Mouse (Mus musculus) liver, embryonic 16.5 days (tissue): ENCODE data around the gene Slc39a13. TPM values are rescaled to one million over a fixed set of nuclear protein-coding genes. Genes with fewer than 3 reads are reported as not detected.
A peak's percentile ranks its signal among the peaks of the same experiment; 100 is the strongest.

ENCODE experiments used
- ATAC-seq: fragments of 200-750 bp; cut with Nextera tagmentation; 2 replicates; pipeline ENCODE4 v1.8.0; 2017; ENCODE audit warnings: low read depth, mild to moderate bottlenecking, moderate number of reproducible peaks, moderate library complexity
- H3K27ac ChIP-seq: fragments of 300-500 bp; sonication (generic); 2 replicates; pipeline ENCODE4 v1.5.1; 2014; ENCODE audit warnings: mild to moderate bottlenecking, low read length
- H3K27me3 ChIP-seq: fragments of 300-500 bp; sonication (generic); 2 replicates; pipeline ENCODE4 v1.6.1; 2014; ENCODE audit warnings: low read depth, low read length, mixed read lengths; ENCODE audit not compliant: control insufficient read depth, insufficient read depth
- H3K36me3 ChIP-seq: fragments of 300-500 bp; sonication (generic); 2 replicates; pipeline ENCODE4 v1.6.1; 2014; ENCODE audit warnings: mild to moderate bottlenecking; ENCODE audit not compliant: control insufficient read depth, insufficient read depth
- H3K4me1 ChIP-seq: fragments of 300-500 bp; sonication (generic); 2 replicates; pipeline ENCODE4 v1.6.1; 2014; ENCODE audit warnings: low read depth, low read length, mixed read lengths; ENCODE audit not compliant: control insufficient read depth
- H3K4me2 ChIP-seq: fragments of 300-500 bp; sonication (generic); 2 replicates; pipeline ENCODE4 v1.6.1; 2014; ENCODE audit warnings: low read depth, low read length, mixed read lengths
- H3K4me3 ChIP-seq: fragments of 300-500 bp; sonication (generic); 2 replicates; pipeline ENCODE4 v1.5.1; 2014; ENCODE audit warnings: low read depth, mild to moderate bottlenecking, low read length
- H3K9ac ChIP-seq: fragments of 300-500 bp; sonication (generic); 2 replicates; pipeline ENCODE4 v1.6.1; 2014; ENCODE audit warnings: low read depth, low read length
- H3K9me3 ChIP-seq: fragments of 300-500 bp; sonication (generic); replicated peaks from 2 replicates; pipeline ENCODE4 v1.6.1; 2016; ENCODE audit warnings: low read length; ENCODE audit not compliant: control insufficient read depth
- WGBS: fragments of 180-500 bp; shearing (Covaris S2); extraction: QIAGEN DNeasy Blood & Tissue Kit; methylation state at CpG from one replicate; pipeline ENCODE4 v1.1.7; 2014; ENCODE audit not compliant: insufficient replicate concordance; 5-methylcytosine and 5-hydroxymethylcytosine counted together
- polyA plus RNA-seq: library from polyadenylated mRNA; unstranded; fragments of >200 nt; fragmentation: Nextera tagmentation; extraction: Ambion mirVana; gene quantifications from 2 replicates; pipeline ENCODE4 v1.2.1, GENCODE M21; 2015

The Slc39a13 gene
- polyA plus RNA-seq, 1 experiment from 2014 or later, result 12.2 TPM

DNA sequence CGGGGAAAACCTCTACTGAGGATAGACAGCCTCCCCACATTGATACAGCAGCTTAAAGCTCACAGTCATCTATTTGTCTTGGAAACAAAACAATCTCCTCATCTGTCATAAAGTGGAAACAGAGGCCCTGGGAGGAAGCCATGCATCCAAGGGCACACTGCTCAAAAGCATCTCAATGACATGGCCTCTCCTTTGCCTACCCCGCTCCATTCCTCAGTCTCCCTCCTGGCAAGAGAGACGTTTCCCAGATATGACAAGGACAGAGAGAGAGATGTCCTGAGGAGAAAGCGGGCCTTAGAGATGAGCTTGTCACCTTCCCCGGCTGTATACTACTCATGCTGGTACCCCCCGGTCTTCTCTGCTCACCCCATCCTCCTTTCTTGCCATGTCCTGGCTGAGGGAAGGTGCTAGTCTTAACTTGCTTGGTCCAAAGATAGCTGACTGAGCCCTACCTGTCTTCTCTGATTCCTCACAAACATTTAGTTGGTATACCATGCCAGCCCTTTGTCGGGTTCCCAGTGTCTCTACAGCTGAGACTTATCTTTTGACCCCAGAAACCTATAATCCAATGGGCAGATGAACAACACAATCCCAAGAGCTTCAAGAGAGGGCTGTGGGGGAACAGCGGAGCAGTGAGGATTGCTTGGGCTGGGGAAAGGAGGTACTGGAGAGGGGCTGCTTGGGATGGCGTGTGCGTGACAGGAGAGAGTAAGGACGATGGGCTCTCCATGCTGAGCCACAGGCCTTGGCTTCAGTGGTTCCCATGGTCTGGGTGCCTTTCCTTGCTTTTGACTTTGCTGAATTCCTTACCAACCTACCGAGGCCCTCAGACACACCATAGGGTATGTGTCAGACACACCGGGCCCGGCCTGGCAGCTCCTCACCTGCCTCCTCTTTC lies 15.5 kb upstream of the Slc39a13 start:
- Histone ChIP-seq H3K4me1 (peaks cover 8% of the 10 kb centered on the region), H3K4me3 (no peak overlapping the region), H3K9ac (no peak overlapping the region), H3K36me3 (no peaks in the 10 kb centered on the region), H3K27me3 (no peaks in the 10 kb centered on the region), H3K27ac (0 out of 2 replicates have a peak overlapping the region, but pooled peaks have one; percentile 11), H3K9me3 (no peaks in the 10 kb centered on the region), H3K4me2 (no peak overlapping the region)
- no peak for ATAC-seq
- WGBS, result 68% methylated on average over 14 of the region's 14 CpGs

DNA sequence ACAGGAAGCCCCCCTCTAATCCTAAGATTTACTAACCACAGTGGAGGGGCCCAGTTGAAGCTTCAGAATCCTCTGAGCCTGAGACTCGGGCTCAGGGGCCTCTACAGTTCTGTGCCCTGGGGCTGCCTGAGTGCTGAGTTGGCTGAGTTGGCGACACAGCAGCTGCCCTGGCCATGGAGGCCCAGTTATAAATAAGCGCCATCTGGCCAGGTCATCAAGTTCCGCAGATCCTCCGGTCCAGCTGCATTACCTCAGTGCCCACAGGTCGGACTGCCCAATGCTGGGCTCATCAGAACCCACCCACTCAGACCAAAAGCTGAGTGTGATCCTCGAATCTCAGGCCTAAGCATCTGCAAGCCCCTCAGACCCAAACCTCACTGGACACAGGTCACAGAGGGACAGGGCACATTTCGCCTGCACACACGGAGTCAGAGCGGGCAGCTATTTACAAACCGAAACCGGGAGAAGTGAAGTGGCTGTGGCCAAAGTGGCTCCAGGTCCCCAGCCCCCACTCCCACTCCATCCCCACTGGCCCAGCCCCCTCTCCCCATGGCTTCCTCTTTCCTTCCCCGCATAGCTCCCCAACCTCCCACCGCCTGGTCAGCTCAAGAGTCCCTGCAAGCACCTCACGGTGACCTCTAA lies 14.1 kb upstream of the Slc39a13 start:
- H3K9me3 ChIP-seq, result no peaks in the 10 kb centered on the region
- H3K4me3 ChIP-seq, result no peak overlapping the region
- peak overlapping the region; percentile 68 for H3K27ac ChIP-seq
- H3K4me1 ChIP-seq, result peaks cover 8% of the 10 kb centered on the region
- H3K36me3 ChIP-seq, result no peaks in the 10 kb centered on the region
- no peaks in the 10 kb centered on the region for H3K27me3 ChIP-seq
- peak overlapping the region; percentile 3; the same call in 1 of the 2 replicates for H3K9ac ChIP-seq
- peak overlapping the region; percentile 10; the same call in 1 of the 2 replicates for H3K4me2 ChIP-seq
- 53% methylated on average over 15 of the region's 15 CpGs for WGBS
- no peak; the same call in 1 of the 2 replicates for ATAC-seq

DNA sequence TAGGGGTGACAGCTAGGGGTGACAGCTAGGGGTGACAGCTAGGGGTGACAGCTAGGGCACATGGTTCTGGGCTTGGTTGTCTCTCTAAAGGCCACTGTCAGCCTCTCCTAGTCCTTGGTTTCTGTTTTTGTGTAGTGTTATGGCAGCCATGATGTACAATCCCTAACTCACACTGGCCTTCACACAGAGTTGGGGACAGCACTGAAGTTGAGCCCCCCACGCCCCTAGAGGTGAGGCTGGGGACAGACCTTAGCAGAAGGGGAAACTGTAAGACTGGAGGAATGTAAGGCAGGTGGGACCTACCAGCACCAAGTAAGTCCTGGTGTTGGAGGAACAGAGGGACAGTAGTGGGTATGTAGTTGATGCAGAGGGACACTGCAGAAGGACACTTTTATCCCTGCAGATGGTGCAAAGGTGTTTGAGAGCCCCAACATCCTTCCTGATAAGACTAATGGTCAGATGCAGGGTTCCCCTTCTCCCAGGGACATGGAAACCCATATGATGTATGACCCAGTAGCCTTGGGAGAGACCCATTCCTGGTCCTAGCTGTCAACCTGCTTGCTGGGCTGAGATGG lies 13.2 kb upstream of the Slc39a13 start:
- no peak for ATAC-seq
- 23% methylated on average over 1 of the region's 1 CpGs for WGBS
- Histone ChIP-seq H3K4me3 (peak overlapping the region; percentile 15; the same call in 1 of the 2 replicates), H3K4me1 (peaks cover 11% of the 10 kb centered on the region), H3K9ac (peak overlapping the region; percentile 22; the same call in 1 of the 2 replicates), H3K4me2 (peak overlapping the region; percentile 10; the same call in 1 of the 2 replicates), H3K27me3 (no peaks in the 10 kb centered on the region), H3K36me3 (no peaks in the 10 kb centered on the region), H3K27ac (peak overlapping the region; percentile 68), H3K9me3 (no peaks in the 10 kb centered on the region)

DNA sequence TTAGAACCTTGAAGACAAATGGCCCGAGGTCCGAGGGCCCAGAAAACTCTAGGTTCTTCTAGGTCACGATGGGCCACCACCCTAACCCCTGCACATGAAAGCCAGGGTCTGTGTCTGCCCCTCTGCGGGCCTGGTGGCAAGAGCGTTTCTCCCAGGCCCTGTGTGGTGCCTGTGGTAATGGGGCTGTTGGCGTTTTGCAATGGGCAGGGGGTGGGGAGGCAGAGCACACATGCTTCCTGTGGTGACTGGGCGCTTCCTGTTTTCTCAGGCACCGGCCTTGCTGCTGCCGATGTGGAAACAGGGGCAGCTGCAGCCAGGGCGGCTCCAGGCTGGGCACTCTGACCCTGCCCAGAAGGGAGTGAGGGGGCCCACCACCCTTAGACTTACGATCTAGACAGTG lies 12.6 kb upstream of the Slc39a13 start:
- H3K4me2 ChIP-seq, result peak overlapping the region; percentile 19
- no peaks in the 10 kb centered on the region for H3K36me3 ChIP-seq
- peak overlapping the region; percentile 15; the same call in 1 of the 2 replicates for H3K4me3 ChIP-seq
- H3K9me3 ChIP-seq, result no peaks in the 10 kb centered on the region
- WGBS, result 10% methylated on average over 11 of the region's 11 CpGs
- H3K9ac ChIP-seq, result peak overlapping the region; percentile 22; the same call in 1 of the 2 replicates
- H3K4me1 ChIP-seq, result peaks cover 11% of the 10 kb centered on the region
- no peaks in the 10 kb centered on the region for H3K27me3 ChIP-seq
- ATAC-seq, result peak; percentile 53
- H3K27ac ChIP-seq, result peak overlapping the region; percentile 84

DNA sequence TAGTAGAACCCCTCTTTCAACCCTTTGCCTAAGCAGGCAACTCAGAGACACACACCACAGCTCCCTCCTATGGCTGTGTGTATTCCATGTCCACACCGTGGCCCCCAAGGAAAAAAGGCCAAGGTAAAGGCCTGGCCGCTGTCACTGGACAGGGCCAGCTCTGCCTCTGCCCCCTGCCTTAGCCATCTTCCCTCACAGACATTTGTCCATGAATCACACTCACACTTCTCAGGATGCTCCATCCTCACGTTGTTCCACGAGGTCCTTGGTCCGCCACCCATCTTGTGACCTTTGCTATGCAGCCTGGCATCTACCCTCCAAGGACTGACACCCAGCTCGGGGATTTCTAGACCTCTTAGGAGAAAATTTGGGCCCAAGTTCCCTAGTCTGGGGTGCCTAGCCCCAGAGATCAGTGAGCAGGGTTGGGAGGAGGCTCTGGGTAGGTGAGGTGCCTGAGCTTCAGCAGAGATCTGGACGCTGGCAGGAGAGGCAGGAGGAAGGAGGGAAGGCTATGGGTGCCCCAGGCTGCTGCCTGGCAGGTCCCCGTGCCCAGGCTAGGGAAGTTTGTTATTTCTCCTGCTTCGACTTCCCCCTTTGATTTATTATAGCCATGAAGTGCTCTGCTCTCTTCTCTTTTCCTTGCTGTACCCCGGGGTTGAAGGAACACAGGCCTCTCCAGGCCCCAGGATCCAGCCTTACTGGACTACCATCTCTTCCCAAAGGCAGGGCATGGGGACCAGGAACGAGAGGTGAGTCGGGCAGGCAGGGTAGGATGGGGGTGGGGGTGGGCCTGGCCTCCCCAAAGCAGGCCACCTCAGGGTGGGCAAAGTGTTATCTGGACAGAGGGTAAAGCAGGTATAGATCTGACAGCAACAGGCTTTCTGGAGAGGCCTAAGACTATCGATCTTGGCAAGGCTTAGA lies 11.8 kb upstream of the Slc39a13 start, which contains the start of gene Spi1:
Gene Spi1 (plus strand): TSS at position 616 of the 921 bp plus-strand sequence.
- peak within 1 kb of the TSS; percentile 22; the same call in 1 of the 2 replicates for H3K9ac ChIP-seq
- no peaks in the 10 kb centered on the region for H3K36me3 ChIP-seq
- no peaks in the 10 kb centered on the region for H3K9me3 ChIP-seq
- 0 out of 2 replicates have a peak, but pooled peaks have one; percentile 1 for ATAC-seq
- peak within 1 kb of the TSS; percentile 19 for H3K4me2 ChIP-seq
- 45% methylated on average over 13 of the region's 13 CpGs for WGBS
- peaks cover 11% of the 10 kb centered on the region for H3K4me1 ChIP-seq
- peak within 1 kb of the TSS; percentile 84 for H3K27ac ChIP-seq
- H3K4me3 ChIP-seq, result peak within 1 kb of the TSS; percentile 15
- no peaks in the 10 kb centered on the region for H3K27me3 ChIP-seq

DNA sequence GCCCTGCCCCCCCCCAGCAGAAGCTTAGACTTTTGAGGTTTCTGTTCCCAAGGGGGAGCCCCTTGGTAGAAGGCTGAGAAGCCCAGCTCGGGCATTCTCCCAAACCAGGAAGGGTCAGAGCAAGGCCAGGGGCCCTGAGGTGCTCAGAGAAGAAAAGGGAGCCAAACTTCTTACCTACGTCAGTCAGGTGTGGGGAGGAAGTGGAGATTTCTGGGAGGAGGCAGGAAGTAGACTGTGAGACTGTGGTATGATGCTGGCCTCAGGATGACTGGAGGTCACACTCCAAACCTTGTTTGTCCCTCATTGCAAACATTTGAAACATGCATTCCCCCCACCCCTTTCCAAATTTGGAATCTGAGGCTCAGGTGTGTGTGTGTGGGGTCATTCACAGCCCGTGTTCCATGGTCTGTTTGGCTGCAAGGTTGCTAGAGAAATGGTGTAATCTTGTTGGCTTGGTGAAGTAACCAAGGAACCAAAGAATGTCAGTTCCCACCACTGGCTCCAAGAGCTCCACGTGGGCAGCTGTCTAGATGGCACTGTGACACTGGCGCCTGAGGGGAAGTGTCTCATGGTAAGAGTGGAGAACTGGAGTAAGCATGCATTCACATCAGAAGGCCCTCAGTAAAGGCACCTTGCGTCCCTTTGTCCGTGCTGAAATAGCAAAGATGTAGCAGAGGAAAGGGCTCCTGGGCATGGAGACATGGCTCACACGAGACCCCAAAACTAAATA lies 10.7 kb upstream of the Slc39a13 start:
- H3K4me3 ChIP-seq, result no peak overlapping the region
- no peak overlapping the region for H3K9ac ChIP-seq
- H3K27me3 ChIP-seq, result no peaks in the 10 kb centered on the region
- H3K36me3 ChIP-seq, result no peaks in the 10 kb centered on the region
- no peak for ATAC-seq
- 51% methylated on average over 8 of the region's 8 CpGs for WGBS
- H3K27ac ChIP-seq, result peak overlapping the region; percentile 12; the same call in 1 of the 2 replicates
- no peak overlapping the region for H3K4me2 ChIP-seq
- peaks cover 11% of the 10 kb centered on the region for H3K4me1 ChIP-seq
- no peaks in the 10 kb centered on the region for H3K9me3 ChIP-seq

DNA sequence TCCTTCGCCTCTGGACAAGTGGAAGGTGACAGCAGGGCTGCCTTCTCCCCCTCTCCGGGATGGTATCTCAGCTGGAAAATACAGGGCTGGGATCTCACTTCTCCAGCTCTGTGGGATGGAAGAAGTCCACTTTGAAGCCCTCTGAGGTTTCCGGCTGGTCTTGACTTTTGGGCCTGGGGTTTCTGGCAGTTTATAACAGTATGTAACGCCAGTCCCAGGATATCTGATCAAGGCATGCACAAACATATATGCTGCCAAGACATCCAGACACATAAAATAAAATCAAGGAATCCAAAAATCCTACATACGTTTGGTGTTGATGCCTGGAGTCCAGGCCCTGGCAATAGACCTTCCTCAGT lies 8.8 kb upstream of the Slc39a13 start:
- Histone ChIP-seq H3K4me3 (peak overlapping the region; percentile 56), H3K9ac (peak overlapping the region; percentile 56), H3K9me3 (no peaks in the 10 kb centered on the region), H3K27me3 (no peaks in the 10 kb centered on the region), H3K4me2 (peak overlapping the region; percentile 81), H3K4me1 (peaks cover 11% of the 10 kb centered on the region), H3K27ac (no peak overlapping the region; the same call in 1 of the 2 replicates), H3K36me3 (no peaks in the 10 kb centered on the region)
- ATAC-seq, result no peak
- WGBS, result 22% methylated on average over 5 of the region's 5 CpGs
